Mouse (Mus musculus): Measurements from ENCODE around the gene Slc35e2. TPM values are rescaled to one million over a fixed set of nuclear protein-coding genes. Genes with fewer than 3 reads are reported as not detected.
"Not testable (repeated sequence)": the region's sequence is repeated elsewhere in the genome, so short reads cannot be mapped to it uniquely, and the experiment has no call there.

Slc35e2 gene
- total RNA-seq, 2 experiments from 2014 or later = 12.2 to 13.1 TPM

- DNase-seq = no peak
- intact Hi-C loops (cut with DNase I) = no loop called here
These were observed 65.7 kb downstream of the Slc35e2 start for GRCm38 (mm10) chr4:155666903-155667302.

- intact Hi-C loops (cut with DNase I) = no loop called here
These were observed 67.7 kb downstream of the Slc35e2 start, which contains the start of gene Mib2 for GRCm38 (mm10) chr4:155668689-155669597. Gene Mib2, minus strand, starts transcription at chr4:155669198.

GRCm38 (mm10) chr4:155669598-155670075 lies 68.4 kb downstream of the Slc35e2 start:
- no peak for DNase-seq
- intact Hi-C loops (cut with DNase I) = loop anchor here (1.0 kb wide), 1 partner anchor 19 kb away; no protein-coding TSS in a partner anchor

More at GRCm38 (mm10) chr4:155668689-155669597, 67.7 kb downstream of the Slc35e2 start, which contains the start of gene Mib2:
- DNase-seq = peak; percentile 98

- intact Hi-C loops (cut with DNase I) = loop anchor here (1.0 kb wide), 1 partner anchor 18 kb away; no protein-coding TSS in a partner anchor
- not testable (repeated sequence) for DNase-seq
These were observed 69.0 kb downstream of the Slc35e2 start for GRCm38 (mm10) chr4:155670236-155670635.

GRCm38 (mm10) chr4:155672082-155672481 lies 70.9 kb downstream of the Slc35e2 start:
- intact Hi-C loops (cut with DNase I) = no loop called here
- DNase-seq = no peak

Other genes starting within 250 kb of the Slc35e2 start
- 1 to 10 TPM; 1.7 to 2.3 TPM for gene Prkcz, start 240.1 kb upstream of the Slc35e2 start, total RNA-seq (2021)
- not detected for gene Gabrd, start 203.3 kb upstream of the Slc35e2 start, total RNA-seq (2021)
- under 1 TPM; 0.30 to 0.34 TPM for gene Cfap74, start 192.2 kb upstream of the Slc35e2 start, total RNA-seq (2021)
- gene Tmem52, start 132.3 kb upstream of the Slc35e2 start, total RNA-seq (2021) = 1 to 10 TPM in 1 of 2 experiments, not detected in 1; 2.2 TPM
- gene Gnb1, start 110.1 kb upstream of the Slc35e2 start, total RNA-seq (2021) = 100 to 1,000 TPM; 309 to 321 TPM
- gene Nadk, start 39.0 kb upstream of the Slc35e2 start, total RNA-seq (2021) = 10 to 100 TPM; 34.8 to 42.4 TPM
- gene Cdk11b, start 23.4 kb downstream of the Slc35e2 start, total RNA-seq (2021) = 10 to 100 TPM; 28.5 to 30.1 TPM
- not detected for gene Gm10563, start 44.0 kb downstream of the Slc35e2 start, total RNA-seq (2021)
- gene Mmp23, start 52.0 kb downstream of the Slc35e2 start, total RNA-seq (2021) = 10 to 100 TPM; 24.9 to 25.9 TPM
- 10 to 100 TPM; 21.9 to 22.5 TPM for gene Mib2, start 67.8 kb downstream of the Slc35e2 start, total RNA-seq (2021)
- gene Fndc10, start 92.9 kb downstream of the Slc35e2 start, total RNA-seq (2021) = 1 to 10 TPM; 2.9 to 4.3 TPM
- gene Ssu72, start 103.4 kb downstream of the Slc35e2 start, total RNA-seq (2021) = 10 to 100 TPM; 58.3 to 59.2 TPM
- under 1 TPM; 0.47 to 0.69 TPM for gene Tmem240, start 133.4 kb downstream of the Slc35e2 start, total RNA-seq (2021)
- 10 to 100 TPM; 67.1 to 73.1 TPM for gene Atad3a, start 159.7 kb downstream of the Slc35e2 start, total RNA-seq (2021)
- 10 to 100 TPM; 14.0 to 15.8 TPM for gene Vwa1, start 173.3 kb downstream of the Slc35e2 start, total RNA-seq (2021)
- gene Tmem88b, start 184.5 kb downstream of the Slc35e2 start, total RNA-seq (2021) = 1 to 10 TPM; 2.0 to 2.3 TPM
- not detected for gene Ankrd65, start 189.0 kb downstream of the Slc35e2 start, total RNA-seq (2021)
- 10 to 100 TPM; 77.2 to 83.5 TPM for gene Mrpl20, start 201.5 kb downstream of the Slc35e2 start, total RNA-seq (2021)
- gene Ccnl2, start 211.1 kb downstream of the Slc35e2 start, total RNA-seq (2021) = 10 to 100 TPM; 49.9 to 50.6 TPM
- 10 to 100 TPM; 84.8 to 91.3 TPM for gene Aurkaip1, start 229.9 kb downstream of the Slc35e2 start, total RNA-seq (2021)
- 10 to 100 TPM; 66.0 to 66.1 TPM for gene Mxra8, start 238.3 kb downstream of the Slc35e2 start, total RNA-seq (2021)
- gene Dvl1, start 246.0 kb downstream of the Slc35e2 start, total RNA-seq (2021) = 10 to 100 TPM; 35.3 to 36.0 TPM